ENCODE assay signal across 28 mouse cellular contexts in the genomic region with DNA sequence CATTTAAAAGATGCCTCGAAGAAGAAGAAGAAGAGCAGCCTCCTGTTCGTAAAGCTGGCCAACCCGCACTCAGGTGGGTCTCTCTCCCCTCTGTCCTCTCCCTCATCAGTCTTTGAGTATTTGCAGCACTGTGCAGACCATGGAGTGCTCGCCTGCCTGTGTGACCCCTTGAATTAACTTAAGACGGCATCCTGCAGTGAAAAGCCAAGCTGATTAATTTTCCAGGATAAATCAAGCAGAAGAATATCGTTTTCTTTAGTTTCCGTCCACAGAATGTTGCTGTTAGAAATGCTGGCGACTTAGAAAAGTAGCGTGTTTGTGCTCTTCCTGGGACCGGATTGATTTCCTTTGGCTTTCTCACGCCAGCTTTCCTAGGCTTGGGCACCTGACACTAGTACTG. TPM values are rescaled to one million over a fixed set of nuclear protein-coding genes. Genes with fewer than 3 reads are reported as not detected.
A peak's percentile ranks its signal among the peaks of the same experiment; 100 is the strongest.
DNase-seq lines count a peak whose midpoint lies in the region; ATAC-seq and TF ChIP-seq lines count a peak whose summit lies in the region.
"Had no signal": no experiment of that assay in that cellular context is flagged by ENCODE, and none has a peak within 500 bp of the region (broad histone marks: within the 10 kb centered on the region; RNA-seq: fewer than 3 reads in every experiment).

No protein-coding gene starts in this region.

- dilution Hi-C loops in CH12.LX (cut with MboI; ENCODE audit: extremely low pct_ligation_motif_present, extremely low pct_unique_long_range_greater_than_20kb, low sequenced_read_pairs): no loop called here

- no peaks in the 10 kb centered on the region for H3K79me2 ChIP-seq in CH12.LX (replicated peaks; ENCODE audit: control insufficient read depth, extremely low read depth, insufficient read depth, poor library complexity, severe bottlenecking)

- no peak for ATAC-seq in forebrain, embryonic 14.5 days
- no peak for ATAC-seq in hindbrain, embryonic 16.5 days
- ATAC-seq in hindbrain, embryonic 13.5 days (ENCODE audit: low FRiP score): no peak
- ATAC-seq: intestine, postnatal 0 days; midbrain, embryonic 16.5 days; Patski had no signal

- H3K27ac ChIP-seq in forebrain, embryonic 14.5 days (ENCODE audit: low read depth, low read length): no peak overlapping the region
- H3K27ac ChIP-seq in forebrain, embryonic 10.5 days: no peak overlapping the region
- H3K27ac ChIP-seq in hindbrain, embryonic 16.5 days (ENCODE audit: low read depth, low read length): no peak overlapping the region
- H3K27ac ChIP-seq in hindbrain, embryonic 13.5 days: no peak overlapping the region
- H3K27ac ChIP-seq in CH12.LX (ENCODE audit: insufficient read depth, low read depth): no peak overlapping the region
- H3K27ac ChIP-seq: embryonic facial prominence, embryonic 13.5 days; hindbrain, embryonic 10.5 days; liver, embryonic 14.5 days had no signal

- H3K4me2 ChIP-seq in forebrain, embryonic 14.5 days (ENCODE audit: low read length): peak overlapping the region; percentile 18; the same call in 1 of the 2 replicates
- peak overlapping the region; percentile 15 for H3K4me2 ChIP-seq in hindbrain, embryonic 16.5 days (ENCODE audit: low read length)
- no peak overlapping the region for H3K4me2 ChIP-seq in hindbrain, embryonic 13.5 days
- H3K4me2 ChIP-seq in CH12.LX (ENCODE audit: insufficient read depth, low read depth, poor library complexity, severe bottlenecking): peak overlapping the region; percentile 68
- H3K4me2 ChIP-seq: embryonic facial prominence, embryonic 13.5 days; heart, embryonic 12.5 days; lung, embryonic 14.5 days had no signal

- peaks cover 20% of the 10 kb centered on the region; the same call in 1 of the 2 replicates for H3K36me3 ChIP-seq in forebrain, embryonic 14.5 days (ENCODE audit: control insufficient read depth, insufficient read depth, low read length)
- H3K36me3 ChIP-seq in forebrain, embryonic 10.5 days (replicated peaks): peaks cover 25% of the 10 kb centered on the region
- H3K36me3 ChIP-seq in hindbrain, embryonic 16.5 days (ENCODE audit: control insufficient read depth, insufficient read depth, low read length): no peaks in the 10 kb centered on the region
- H3K36me3 ChIP-seq in hindbrain, embryonic 13.5 days: no peaks in the 10 kb centered on the region; the same call in 1 of the 2 replicates
- peaks cover 3 to 34% of the 10 kb centered on the region in 2 experiments for H3K36me3 ChIP-seq in CH12.LX (replicated peaks in 1 of 2; ENCODE audit: control insufficient read depth in 1 of 2, insufficient read depth in 1 of 2, low read length in 1 of 2)

- in situ Hi-C loops in CH12.LX (cut with MboI; ENCODE audit: low pct_ligation_motif_present, low pct_unique_long_range_greater_than_20kb, low sequenced_read_pairs): no loop called here

- TF ChIP-seq EP300 in CH12.LX (IDR thresholded peaks at IDR 0.05; ENCODE audit: low read length): no peak

- peaks cover 14% of the 10 kb centered on the region for H3K4me1 ChIP-seq in forebrain, embryonic 14.5 days (ENCODE audit: control insufficient read depth, insufficient read depth, low read length)
- H3K4me1 ChIP-seq in forebrain, embryonic 10.5 days: peaks cover 29% of the 10 kb centered on the region
- peaks cover 6% of the 10 kb centered on the region for H3K4me1 ChIP-seq in hindbrain, embryonic 16.5 days (ENCODE audit: control insufficient read depth, insufficient read depth, low read depth, low read length)
- H3K4me1 ChIP-seq in hindbrain, embryonic 13.5 days (replicated peaks): peaks cover 22% of the 10 kb centered on the region; the same call in 1 of the 2 replicates
- peaks cover 20 to 69% of the 10 kb centered on the region in 2 experiments for H3K4me1 ChIP-seq in CH12.LX (ENCODE audit: control insufficient read depth in 1 of 2, insufficient read depth in 2 of 2)

- DNase-seq in forebrain, embryonic 14.5 days (ENCODE audit: low spot score): no peak
- DNase-seq in forebrain, embryonic 10.5 days (ENCODE audit: extremely low spot score, low spot score): no peak
- DNase-seq in CH12.LX (ENCODE audit: extremely low read depth): no peak
- peak; percentile 51 for DNase-seq in induced T-regulatory cell, adult 2 months (ENCODE audit: low read depth)
- DNase-seq in right cerebral cortex, postnatal 14 days: no peak
- DNase-seq: adrenal gland, postnatal 36 days; cerebellum, adult 8-10 months; cerebellum, postnatal 36 days; embryo, embryonic 11 days; kidney, postnatal 25 days; layer of hippocampus, postnatal 36 days; lung, embryonic 14.5 days; right cerebral cortex, postnatal 25 days; spleen, adult 18-20 months had no signal

- no peak for TF ChIP-seq RAD21 in CH12.LX (IDR thresholded peaks at IDR 0.05; ENCODE audit: low read depth, low read length)

- no peak for TF ChIP-seq CTCF in CH12.LX (conservative IDR thresholded peaks at IDR 0.05 in 1 of 2, IDR thresholded peaks at IDR 0.05 in 1 of 2; ENCODE audit: low read depth in 2 of 2, low read length in 2 of 2)

- no peaks in the 10 kb centered on the region for H3K9me3 ChIP-seq in forebrain, embryonic 14.5 days (replicated peaks; ENCODE audit: control insufficient read depth, low read length)
- no peaks in the 10 kb centered on the region for H3K9me3 ChIP-seq in forebrain, embryonic 10.5 days
- H3K9me3 ChIP-seq in hindbrain, embryonic 16.5 days (ENCODE audit: control insufficient read depth, low read length): no peaks in the 10 kb centered on the region
- H3K9me3 ChIP-seq in hindbrain, embryonic 13.5 days: no peaks in the 10 kb centered on the region
- H3K9me3 ChIP-seq in CH12.LX (replicated peaks; ENCODE audit: low read length): no peaks in the 10 kb centered on the region
- H3K9me3 ChIP-seq: embryonic facial prominence, embryonic 13.5 days; heart, embryonic 12.5 days; hindbrain, embryonic 10.5 days; megakaryocyte, embryonic 14.5 days had no signal

- H3K27me3 ChIP-seq in forebrain, embryonic 14.5 days (replicated peaks; ENCODE audit: control insufficient read depth, insufficient read depth, low read length): no peaks in the 10 kb centered on the region
- H3K27me3 ChIP-seq in forebrain, embryonic 10.5 days (ENCODE audit: poor library complexity, severe bottlenecking): no peaks in the 10 kb centered on the region
- H3K27me3 ChIP-seq in hindbrain, embryonic 16.5 days (replicated peaks; ENCODE audit: control insufficient read depth, insufficient read depth, low read length): no peaks in the 10 kb centered on the region
- H3K27me3 ChIP-seq in hindbrain, embryonic 13.5 days: no peaks in the 10 kb centered on the region
- H3K27me3 ChIP-seq in CH12.LX (replicated peaks): no peaks in the 10 kb centered on the region
- H3K27me3 ChIP-seq: embryonic facial prominence, embryonic 13.5 days; heart, embryonic 12.5 days; megakaryocyte, embryonic 14.5 days; Patski had no signal

- H3K4me3 ChIP-seq in forebrain, embryonic 14.5 days (ENCODE audit: low read depth, low read length): no peak overlapping the region
- no peak overlapping the region for H3K4me3 ChIP-seq in forebrain, embryonic 10.5 days
- H3K4me3 ChIP-seq in hindbrain, embryonic 16.5 days (ENCODE audit: low read length): no peak overlapping the region
- H3K4me3 ChIP-seq in hindbrain, embryonic 13.5 days: no peak overlapping the region
- peak overlapping the region in 1 of 3 experiments; percentile 33 for H3K4me3 ChIP-seq in CH12.LX (replicated peaks in 1 of 3; ENCODE audit: low read depth in 2 of 3, low read length in 2 of 3, poor library complexity in 1 of 3)
- H3K4me3 ChIP-seq: embryonic facial prominence, embryonic 13.5 days; erythroblast, embryonic 14.5 days; heart, embryonic 12.5 days; hindbrain, embryonic 10.5 days; megakaryocyte, embryonic 14.5 days had no signal

- 28% methylated on average over 11 of the region's 11 CpGs for WGBS in forebrain, embryonic 14.5 days
- WGBS in forebrain, embryonic 10.5 days: 59% methylated on average over 11 of the region's 11 CpGs
- 55% methylated on average over 11 of the region's 11 CpGs for WGBS in hindbrain, embryonic 16.5 days
- WGBS in hindbrain, embryonic 13.5 days: 60% methylated on average over 11 of the region's 11 CpGs

- no peak for TF ChIP-seq POLR2A in CH12.LX (IDR thresholded peaks at IDR 0.05; ENCODE audit: low read depth, low read length)

- H3K9ac ChIP-seq in forebrain, embryonic 14.5 days (ENCODE audit: low read length): no peak overlapping the region
- H3K9ac ChIP-seq in hindbrain, embryonic 16.5 days (ENCODE audit: low read depth, low read length): no peak overlapping the region; the same call in 1 of the 2 replicates
- no peak overlapping the region for H3K9ac ChIP-seq in hindbrain, embryonic 13.5 days
- no peak overlapping the region for H3K9ac ChIP-seq in CH12.LX (ENCODE audit: insufficient read depth, low read depth)
- H3K9ac ChIP-seq: embryonic facial prominence, embryonic 13.5 days; heart, embryonic 12.5 days; liver, embryonic 14.5 days; lung, embryonic 14.5 days had no signal

TF ChIP-seq in CH12.LX, 34 proteins besides CTCF, POLR2A, EP300 and RAD21 (continues in another document):
- no peak for TF ChIP-seq JUND (conservative IDR thresholded peaks at IDR 0.05; ENCODE audit: low read depth, low read length)
- no peak for TF ChIP-seq USF2 (conservative IDR thresholded peaks at IDR 0.05; ENCODE audit: low read depth, low read length)
- no peak for TF ChIP-seq JUN (IDR thresholded peaks at IDR 0.05; ENCODE audit: insufficient read depth, low read depth, low read length)
- no peak for TF ChIP-seq NELFE (IDR thresholded peaks at IDR 0.05; ENCODE audit: low read depth, low read length)
- no peak for TF ChIP-seq MAX (IDR thresholded peaks at IDR 0.05; ENCODE audit: low read length)
- no peak for TF ChIP-seq SMC3 (IDR thresholded peaks at IDR 0.05; ENCODE audit: low read depth, low read length)
- TF ChIP-seq E2F4 (IDR thresholded peaks at IDR 0.05; ENCODE audit: insufficient replicate concordance, low read depth, low read length): no peak

RNA-seq across cellular contexts. Expression of a gene that starts 53.7 kb away (rescaled TPM):
- 24.3 and 28.2 TPM in 2 replicates for polyA plus RNA-seq in forebrain, embryonic 14.5 days (2014; fragmentation: Nextera tagmentation; extraction: Ambion mirVana)
- 4.0 and 5.8 TPM in 2 replicates for polyA plus RNA-seq in forebrain, embryonic 10.5 days (2016; fragmentation: Nextera tagmentation; extraction: Ambion mirVana)
- 15.0 and 21.7 TPM in 2 replicates for polyA plus RNA-seq in hindbrain, embryonic 16.5 days (2015; fragmentation: Nextera tagmentation; extraction: Ambion mirVana)
- polyA plus RNA-seq in hindbrain, embryonic 13.5 days (2015; fragmentation: Nextera tagmentation; extraction: Ambion mirVana): 6.0 and 7.0 TPM in 2 replicates
- total RNA-seq in CH12.LX (2012; rRNA removed) (not detected in 2 replicates), CH12.LX (2014; rRNA removed) (not detected in 2 replicates)
- not detected in 2 replicates for polyA plus RNA-seq in CH12.LX (2012; ENCODE audit: insufficient read length, low read depth)
- total RNA-seq: adrenal gland, adult 18-20 months; adrenal gland, postnatal 36 days; neutrophil, adult 5-6 weeks had no signal
- polyA plus RNA-seq: CD4-positive, CD25-positive, alpha-beta regulatory T cell, adult 4 months; erythroblast, embryonic 14.5 days had no signal

RNA-seq across cellular contexts. Expression of a gene that starts 54.2 kb away (rescaled TPM):
- polyA plus RNA-seq in forebrain, embryonic 14.5 days (2014; fragmentation: Nextera tagmentation; extraction: Ambion mirVana): 79.6 and 82.6 TPM in 2 replicates
- 66.8 and 79.2 TPM in 2 replicates for polyA plus RNA-seq in forebrain, embryonic 10.5 days (2016; fragmentation: Nextera tagmentation; extraction: Ambion mirVana)
- polyA plus RNA-seq in hindbrain, embryonic 16.5 days (2015; fragmentation: Nextera tagmentation; extraction: Ambion mirVana): 28.1 and 28.9 TPM in 2 replicates
- 31.7 and 37.0 TPM in 2 replicates for polyA plus RNA-seq in hindbrain, embryonic 13.5 days (2015; fragmentation: Nextera tagmentation; extraction: Ambion mirVana)
- total RNA-seq in CH12.LX (2012; rRNA removed): 21.2 and 30.3 TPM in 2 replicates
- total RNA-seq in CH12.LX (2014; rRNA removed): 53.6 and 53.9 TPM in 2 replicates
- polyA plus RNA-seq in CH12.LX (2012; ENCODE audit: insufficient read length, low read depth): 63.7 and 66.3 TPM in 2 replicates
